Mouse (Mus musculus): ENCODE measurements at regions not wholly inside any gene's neighbourhood (a gene's known extent, or its start where the extent isn't known, plus 50 kb on each side); places are given as distances from the start of the nearest gene placed in this dataset.

DNA sequence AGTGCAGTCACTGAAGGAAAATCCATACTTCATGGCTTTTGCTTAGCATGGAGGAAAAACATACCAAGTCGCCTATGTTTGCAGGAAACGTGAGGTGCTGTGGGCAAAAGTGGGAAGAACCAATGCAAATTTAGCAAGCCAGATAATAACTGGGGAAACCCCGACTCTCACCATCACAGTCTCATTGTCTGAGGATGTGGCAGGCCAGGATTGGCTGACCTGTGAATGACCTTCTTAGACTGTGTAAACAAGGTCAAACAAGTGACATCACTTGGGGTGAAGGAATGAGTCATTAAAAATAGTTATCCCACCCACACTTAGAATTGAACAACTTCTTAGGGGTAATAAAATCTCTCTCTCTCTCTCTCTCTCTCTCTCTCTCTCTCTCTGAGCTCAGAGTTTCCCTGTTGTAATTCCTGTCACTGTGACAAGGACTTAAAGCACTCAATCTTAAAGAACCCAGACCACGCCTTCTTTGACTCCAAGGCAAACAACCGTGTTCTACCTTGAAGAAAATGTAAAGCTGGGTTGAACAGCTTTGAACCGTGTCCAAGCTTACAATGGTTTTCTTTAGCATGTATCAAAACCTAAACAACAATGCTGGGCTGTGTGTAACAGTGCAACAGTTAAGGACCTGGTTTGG lies 142.0 kb downstream of the Sp3 start:
- TF ChIP-seq EP300 (IDR thresholded peaks at IDR 0.05; ENCODE audit: insufficient read depth, low read depth, low read length) (peak; percentile 61), CTCF (IDR thresholded peaks at IDR 0.05; ENCODE audit: low read depth, low read length) (no peak)
